Mouse (Mus musculus): Measurements from ENCODE around the gene 1600002K03Rik. TPM values are rescaled to one million over a fixed set of nuclear protein-coding genes. Genes with fewer than 3 reads are reported as not detected.

1600002K03Rik gene
- polyA plus RNA-seq, 1 experiment from 2014 or later: 10.4 TPM

- WGBS: 78% methylated on average over 29 of the region's 29 CpGs
- Histone ChIP-seq H3K27me3 (replicated peaks) (no peaks in the 10 kb centered on the region), H3K9ac (peak overlapping the region; percentile 64), H3K4me2 (peak overlapping the region; percentile 16; the same call in 1 of the 2 replicates), H3K36me3 (peaks cover 67% of the 10 kb centered on the region), H3K9me3 (no peaks in the 10 kb centered on the region), H3K4me3 (no peak overlapping the region), H3K4me1 (peaks cover 93% of the 10 kb centered on the region), H3K27ac (replicated peaks) (peak overlapping the region; percentile 98)
- no peak for ATAC-seq (ENCODE audit: extremely low read depth, insufficient number of reproducible peaks, low FRiP score, low TSS enrichment)
These were observed 16.6 kb upstream of the 1600002K03Rik start for GRCm38 (mm10) chr10:80156002-80156751.

DNA sequence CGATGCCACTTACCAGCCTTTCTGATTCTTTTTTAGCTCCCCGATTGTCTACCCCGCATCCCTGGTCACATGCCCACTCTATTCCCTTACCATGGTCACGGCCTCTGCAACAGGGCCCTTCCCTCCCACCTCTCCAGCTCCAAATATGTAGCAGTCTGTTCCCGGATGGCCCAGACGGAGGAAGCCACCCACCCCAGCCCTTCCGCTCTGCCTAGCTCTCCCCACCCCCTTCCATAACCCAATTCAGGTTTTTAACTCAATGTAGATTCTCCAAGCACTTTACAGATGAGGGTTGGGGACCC is 16.0 kb upstream of the 1600002K03Rik start:
- H3K9ac ChIP-seq: peak overlapping the region; percentile 64

DNA sequence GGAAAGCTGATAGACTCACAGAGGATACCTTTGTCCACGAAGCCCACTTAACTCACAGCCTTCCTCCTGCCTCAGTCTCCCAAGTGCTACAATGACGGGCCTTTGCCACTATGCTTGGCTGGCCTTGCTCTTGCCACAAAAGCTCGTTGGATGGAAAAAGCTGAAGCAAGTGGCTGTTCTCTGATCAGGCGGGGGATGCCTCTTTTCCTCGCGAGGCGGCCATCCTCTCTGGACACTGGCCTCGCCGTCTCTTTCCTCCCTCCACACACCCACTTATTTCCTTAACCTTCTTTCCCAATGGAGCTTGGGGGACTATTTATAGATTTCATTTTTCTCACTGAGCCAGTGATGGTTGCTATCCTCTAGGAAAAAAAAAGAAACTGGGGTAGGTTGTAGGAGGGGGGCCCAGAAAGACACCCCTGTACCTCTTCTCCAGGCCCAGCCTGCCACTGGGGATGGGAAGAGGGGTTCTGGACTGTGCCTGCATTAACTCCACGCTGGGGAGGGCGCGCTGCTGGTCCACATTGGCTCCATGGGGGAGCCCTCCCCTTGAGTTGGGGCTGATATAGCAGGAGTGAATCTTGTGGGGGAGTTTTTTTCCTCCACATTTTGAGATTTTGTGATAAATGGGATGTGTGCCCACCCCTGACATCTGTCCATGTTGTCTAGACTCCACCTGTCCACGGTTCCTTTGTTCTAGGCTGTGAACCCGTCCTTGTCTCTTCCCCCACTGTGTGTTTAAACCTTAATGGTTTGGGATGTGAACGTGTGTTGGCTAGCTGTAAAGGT is 15.4 kb upstream of the 1600002K03Rik start:
- H3K4me3 ChIP-seq: no peak overlapping the region

More for the DNA sequence above, 16.0 kb upstream of the 1600002K03Rik start:
- Histone ChIP-seq H3K36me3 (peaks cover 62% of the 10 kb centered on the region), H3K9me3 (no peaks in the 10 kb centered on the region), H3K27me3 (replicated peaks) (no peaks in the 10 kb centered on the region), H3K4me2 (peak overlapping the region; percentile 16; the same call in 1 of the 2 replicates), H3K4me3 (no peak overlapping the region), H3K4me1 (peaks cover 95% of the 10 kb centered on the region), H3K27ac (replicated peaks) (peak overlapping the region; percentile 98)
- WGBS: 54% methylated on average over 7 of the region's 7 CpGs
- no peak for ATAC-seq (ENCODE audit: extremely low read depth, insufficient number of reproducible peaks, low FRiP score, low TSS enrichment)

DNA sequence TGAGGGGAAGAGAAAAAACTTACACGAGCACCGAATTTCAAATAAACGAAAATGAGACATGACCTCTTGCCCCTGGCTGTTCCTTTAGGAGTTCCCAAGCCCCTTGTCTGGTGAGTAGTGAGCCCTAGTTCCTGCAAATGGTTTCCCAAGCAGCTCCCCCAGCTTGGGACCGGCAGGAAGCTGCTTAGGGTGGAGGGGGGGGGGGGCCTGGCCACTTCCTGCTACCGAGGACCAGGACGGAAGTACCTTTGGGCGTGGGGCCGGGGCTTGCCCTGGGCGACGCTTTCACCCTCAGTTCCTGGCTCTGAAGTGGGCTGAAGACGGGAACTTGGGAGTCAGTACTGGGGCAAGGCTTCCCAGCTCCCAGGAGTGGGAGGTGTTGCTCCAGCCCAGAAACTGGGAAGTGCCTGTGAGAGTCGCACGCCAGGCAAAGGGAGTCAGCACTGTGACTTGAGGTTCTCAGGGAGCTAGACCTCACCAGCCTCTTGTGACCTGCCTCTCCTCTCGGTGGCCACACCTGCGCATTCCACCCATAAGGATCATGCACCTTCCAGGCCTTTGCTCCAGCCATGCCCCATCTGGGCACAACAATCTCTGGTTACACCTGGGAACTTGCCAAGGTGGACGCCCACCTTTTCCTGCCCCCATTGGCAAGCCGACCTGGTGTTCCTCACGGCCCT is 14.3 kb upstream of the 1600002K03Rik start:
- no peaks in the 10 kb centered on the region for H3K27me3 ChIP-seq (replicated peaks)
- peaks cover 44% of the 10 kb centered on the region for H3K36me3 ChIP-seq
- H3K9me3 ChIP-seq: no peaks in the 10 kb centered on the region
- H3K4me3 ChIP-seq: peak overlapping the region; percentile 50; the same call in 1 of the 2 replicates
- 11% methylated on average over 18 of the region's 18 CpGs for WGBS
- ATAC-seq (ENCODE audit: extremely low read depth, insufficient number of reproducible peaks, low FRiP score, low TSS enrichment): no peak
- peak overlapping the region; percentile 71 for H3K4me2 ChIP-seq
- H3K4me1 ChIP-seq: peaks cover 95% of the 10 kb centered on the region
- H3K9ac ChIP-seq: peak overlapping the region; percentile 77
- peak overlapping the region; percentile 98 for H3K27ac ChIP-seq (replicated peaks)

More for the DNA sequence above, 15.4 kb upstream of the 1600002K03Rik start:
- Histone ChIP-seq H3K36me3 (peaks cover 55% of the 10 kb centered on the region), H3K4me2 (0 out of 2 replicates have a peak overlapping the region, but pooled peaks have one; percentile 2), H3K27me3 (replicated peaks) (no peaks in the 10 kb centered on the region), H3K4me1 (peaks cover 95% of the 10 kb centered on the region), H3K27ac (replicated peaks) (peak overlapping the region; percentile 98), H3K9ac (peak overlapping the region; percentile 77), H3K9me3 (no peaks in the 10 kb centered on the region)
- ATAC-seq (ENCODE audit: extremely low read depth, insufficient number of reproducible peaks, low FRiP score, low TSS enrichment): no peak
- 57% methylated on average over 15 of the region's 15 CpGs for WGBS

DNA sequence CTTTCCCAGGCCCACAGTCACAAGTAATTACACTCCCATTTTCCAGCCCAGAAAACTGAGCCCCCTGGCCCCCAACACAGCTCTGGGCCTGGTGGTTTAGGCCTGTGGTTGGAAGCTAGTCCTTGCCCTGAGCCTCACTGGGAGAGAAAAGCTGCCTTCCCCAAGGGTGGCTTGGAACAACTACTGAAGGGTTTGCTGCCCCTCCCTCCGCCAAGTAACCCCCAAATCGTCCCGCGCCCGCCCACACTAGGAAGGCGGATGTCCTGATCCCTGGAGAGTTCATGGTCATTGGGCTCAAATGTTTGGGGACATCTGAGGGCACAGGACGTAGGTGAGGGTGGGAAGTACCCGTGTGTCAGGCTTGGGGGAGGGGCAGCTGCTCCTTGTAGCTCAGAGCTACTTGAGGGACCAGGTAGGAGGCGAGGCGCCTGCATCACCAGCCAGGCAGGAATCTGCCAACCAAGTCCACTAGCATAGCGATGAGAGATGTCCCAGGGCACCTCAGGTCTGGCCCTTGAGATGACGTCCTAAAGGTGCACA is 13.7 kb upstream of the 1600002K03Rik start:
- peak overlapping the region; percentile 77 for H3K9ac ChIP-seq
- peak overlapping the region; percentile 71 for H3K4me2 ChIP-seq
- H3K9me3 ChIP-seq: no peaks in the 10 kb centered on the region
- H3K27ac ChIP-seq (replicated peaks): peak overlapping the region; percentile 98
- peaks cover 95% of the 10 kb centered on the region for H3K4me1 ChIP-seq
- H3K36me3 ChIP-seq: peaks cover 38% of the 10 kb centered on the region
- no peaks in the 10 kb centered on the region for H3K27me3 ChIP-seq (replicated peaks)
- H3K4me3 ChIP-seq: peak overlapping the region; percentile 50
- 9% methylated on average over 12 of the region's 12 CpGs for WGBS
- no peak for ATAC-seq (ENCODE audit: extremely low read depth, insufficient number of reproducible peaks, low FRiP score, low TSS enrichment)

DNA sequence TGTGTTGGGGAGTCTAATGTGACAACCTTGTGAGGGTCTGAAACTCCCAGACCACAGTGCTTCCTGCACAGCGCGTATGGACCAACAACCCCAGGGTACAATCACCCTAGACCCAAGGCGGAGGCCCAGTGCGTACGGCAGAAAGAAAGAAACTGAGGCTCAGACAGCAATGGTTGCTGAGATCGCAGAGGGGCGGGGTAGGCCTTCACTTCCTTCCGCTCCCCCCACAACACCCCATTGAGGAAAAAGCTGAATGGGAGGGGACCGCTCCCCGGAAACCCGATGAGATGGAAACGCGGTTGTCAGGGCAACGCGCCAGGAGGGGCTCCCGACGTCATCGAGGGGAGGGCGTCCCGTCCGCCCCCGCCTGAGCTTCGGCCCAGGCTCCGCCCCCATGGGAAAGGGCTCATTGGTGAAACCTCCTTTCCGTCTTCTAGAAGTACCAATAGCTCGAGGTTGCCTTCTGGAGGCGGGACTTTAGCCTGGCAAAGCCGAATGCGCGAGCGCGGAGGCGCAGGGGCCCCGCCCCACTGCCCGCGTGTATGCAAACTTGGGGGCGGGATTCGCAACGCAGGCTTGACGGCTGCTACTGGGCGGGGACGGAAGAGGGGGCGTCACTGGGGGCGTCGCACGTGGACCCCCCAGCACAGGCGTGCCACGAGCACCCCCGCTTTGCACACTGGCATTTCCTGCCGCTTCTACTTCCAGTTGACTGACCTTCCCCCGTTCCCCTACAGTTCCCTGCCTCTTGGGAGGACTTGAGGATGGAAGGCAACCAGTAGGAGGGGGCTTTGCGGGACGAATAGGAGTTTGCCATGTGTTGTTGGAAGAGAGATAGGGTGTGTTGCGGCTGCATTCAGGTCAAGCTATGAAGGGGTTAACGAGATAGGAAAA is 12.9 kb upstream of the 1600002K03Rik start:
- Histone ChIP-seq H3K27me3 (replicated peaks) (no peaks in the 10 kb centered on the region), H3K9me3 (no peaks in the 10 kb centered on the region), H3K4me1 (peaks cover 95% of the 10 kb centered on the region), H3K4me3 (peak overlapping the region; percentile 50), H3K27ac (replicated peaks) (peak overlapping the region; percentile 98), H3K9ac (peak overlapping the region; percentile 78), H3K36me3 (peaks cover 31% of the 10 kb centered on the region), H3K4me2 (peak overlapping the region; percentile 71)
- ATAC-seq (ENCODE audit: extremely low read depth, insufficient number of reproducible peaks, low FRiP score, low TSS enrichment): peak; percentile 76
- WGBS: under 1% methylated on average over 55 of the region's 55 CpGs

DNA sequence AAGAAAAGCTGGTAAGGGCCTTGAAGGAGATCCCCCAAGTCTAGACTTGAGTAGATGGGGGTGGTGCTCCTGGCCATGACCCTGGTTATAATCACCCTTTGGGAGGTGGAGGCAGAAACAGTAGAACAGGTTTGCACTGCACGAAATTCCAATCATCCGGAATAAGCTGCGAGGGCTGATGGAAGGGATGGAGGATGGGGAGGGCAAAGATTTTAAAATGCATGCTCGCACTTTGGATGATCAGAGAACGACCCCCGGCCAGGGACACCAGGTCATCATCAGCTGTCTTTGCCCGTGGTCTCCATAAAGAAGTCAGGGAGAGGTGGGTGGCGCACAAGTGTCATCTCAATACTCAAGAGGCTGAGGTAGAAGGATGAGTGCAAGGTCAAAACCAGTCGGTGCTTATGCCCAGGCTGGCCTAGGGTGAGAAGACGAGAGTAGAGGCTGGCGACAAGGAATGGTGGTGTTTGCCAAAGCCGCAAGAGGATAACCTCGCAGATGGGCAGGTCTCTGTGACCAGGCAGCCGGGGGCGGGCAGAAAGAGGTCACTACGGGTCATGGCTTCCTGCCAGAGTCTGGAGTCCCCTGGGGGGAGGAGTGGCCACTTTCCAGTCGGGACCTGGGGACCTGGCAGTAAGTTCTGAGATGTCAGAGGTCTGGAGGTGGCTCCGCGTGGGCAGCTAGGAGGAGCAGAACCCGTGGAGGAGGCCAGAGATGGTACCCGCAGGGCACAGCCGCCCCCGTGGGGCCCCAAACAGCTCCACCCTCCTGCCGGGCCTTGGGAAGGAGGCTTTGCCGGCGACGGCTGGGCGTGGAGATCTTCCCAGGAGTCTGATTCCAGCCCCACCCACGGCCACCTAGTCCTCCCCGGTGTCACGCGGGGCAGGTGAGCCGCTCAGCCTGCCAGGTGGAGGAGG is 12.0 kb upstream of the 1600002K03Rik start:
- peak overlapping the region; percentile 71 for H3K4me2 ChIP-seq
- WGBS: 0% methylated on average over 33 of the region's 33 CpGs
- peaks cover 92% of the 10 kb centered on the region for H3K4me1 ChIP-seq
- peak overlapping the region; percentile 50 for H3K4me3 ChIP-seq
- peak; percentile 3; the same call in 1 of the 2 replicates for ATAC-seq (ENCODE audit: extremely low read depth, insufficient number of reproducible peaks, low FRiP score, low TSS enrichment)
- H3K36me3 ChIP-seq: peaks cover 22% of the 10 kb centered on the region
- H3K9me3 ChIP-seq: no peaks in the 10 kb centered on the region
- H3K27ac ChIP-seq (replicated peaks): peak overlapping the region; percentile 98
- H3K27me3 ChIP-seq (replicated peaks): no peaks in the 10 kb centered on the region
- H3K9ac ChIP-seq: peak overlapping the region; percentile 78

DNA sequence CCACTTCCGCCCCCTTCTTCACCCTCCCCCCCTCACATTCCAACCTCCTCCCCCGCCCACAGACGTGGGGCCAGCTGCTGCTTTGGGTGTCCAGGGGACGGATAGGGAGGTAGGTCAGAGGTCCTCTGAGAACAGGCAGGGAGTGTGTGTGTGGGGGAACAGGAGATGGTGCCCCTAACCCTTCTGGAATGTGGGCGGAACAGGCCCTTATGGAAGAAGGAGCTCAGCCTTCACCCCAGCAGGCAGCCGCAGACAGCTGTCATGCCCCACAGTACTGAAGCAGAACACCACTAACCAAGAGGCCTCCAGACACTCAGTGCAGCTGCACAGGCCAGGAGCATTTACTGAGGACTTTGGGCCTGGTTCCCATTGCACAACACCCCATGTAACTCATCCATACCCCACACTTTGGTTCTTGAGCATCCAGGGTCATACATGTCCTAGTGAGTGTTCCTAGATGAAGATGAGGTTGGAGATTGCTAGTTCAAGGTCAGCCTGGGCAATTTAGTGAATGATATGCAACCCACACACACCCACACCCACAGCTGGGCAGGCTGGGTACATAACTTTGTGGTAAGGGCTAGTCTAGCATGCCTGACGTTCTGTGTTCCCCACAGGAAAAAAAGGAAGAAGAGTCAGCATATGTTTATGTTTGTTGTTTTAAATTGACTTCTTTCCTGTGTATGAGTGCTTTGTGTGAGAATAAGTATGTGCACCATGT is 11.1 kb upstream of the 1600002K03Rik start:
- Histone ChIP-seq H3K27ac (replicated peaks) (peak overlapping the region; percentile 98), H3K9me3 (no peaks in the 10 kb centered on the region), H3K4me3 (peak overlapping the region; percentile 50), H3K4me1 (peaks cover 91% of the 10 kb centered on the region), H3K4me2 (peak overlapping the region; percentile 71), H3K9ac (peak overlapping the region; percentile 78), H3K36me3 (peaks cover 12% of the 10 kb centered on the region), H3K27me3 (replicated peaks) (no peaks in the 10 kb centered on the region)
- no peak for ATAC-seq (ENCODE audit: extremely low read depth, insufficient number of reproducible peaks, low FRiP score, low TSS enrichment)
- WGBS: 15% methylated on average over 6 of the region's 7 CpGs

GRCm38 (mm10) chr10:80162243-80162608 is 10.5 kb upstream of the 1600002K03Rik start:
- Histone ChIP-seq H3K4me3 (no peak overlapping the region), H3K36me3 (peaks cover 6% of the 10 kb centered on the region), H3K9ac (peak overlapping the region; percentile 78), H3K27me3 (replicated peaks) (no peaks in the 10 kb centered on the region), H3K27ac (replicated peaks) (peak overlapping the region; percentile 98), H3K4me2 (peak overlapping the region; percentile 71), H3K4me1 (peaks cover 91% of the 10 kb centered on the region), H3K9me3 (no peaks in the 10 kb centered on the region)
- 73% methylated on average over 3 of the region's 3 CpGs for WGBS
- no peak for ATAC-seq (ENCODE audit: extremely low read depth, insufficient number of reproducible peaks, low FRiP score, low TSS enrichment)

All from heart, embryonic 13.5 days (tissue).